Mouse (Mus musculus): ENCODE measurements at regions not wholly inside any gene's neighbourhood (a gene's known extent, or its start where the extent isn't known, plus 50 kb on each side); places are given as distances from the start of the nearest gene placed in this dataset.

DNA sequence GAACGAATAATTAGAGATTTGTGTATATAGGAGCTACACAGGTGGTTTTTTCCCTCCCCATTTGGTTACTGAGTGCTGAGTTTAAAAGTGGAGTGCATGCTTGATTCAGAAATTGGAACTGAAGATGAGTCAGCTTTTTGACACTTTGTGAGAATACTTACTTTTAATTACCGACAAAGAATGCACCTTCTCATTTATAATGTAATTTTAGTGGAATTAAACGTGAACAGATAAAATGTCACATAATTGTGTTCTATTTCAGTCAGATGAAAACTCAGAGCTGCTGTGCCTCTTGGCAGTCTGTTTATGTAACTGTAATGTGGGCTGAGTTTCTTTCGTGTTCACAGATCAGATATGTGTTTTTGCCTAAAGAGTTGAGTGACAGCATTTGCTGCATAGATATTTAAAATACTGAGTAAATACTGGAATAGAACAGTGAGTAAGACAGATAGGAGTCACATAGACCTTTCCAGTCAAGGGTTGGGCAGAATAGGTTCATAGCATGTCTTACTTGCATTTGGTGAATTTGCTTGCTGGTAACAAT is 51.9 kb upstream of the Arhgap32 start:
- TF ChIP-seq CTCF (IDR thresholded peaks at IDR 0.05) (no peak), POLR2A (IDR thresholded peaks at IDR 0.05; ENCODE audit: insufficient read depth, low read depth, low read length) (no peak), EP300 (IDR thresholded peaks at IDR 0.05; ENCODE audit: insufficient read depth, low read depth, low read length) (no peak)

Measured in heart, adult 2 months (tissue).